Mouse (Mus musculus): ENCODE data around the gene D930007J09Rik. TPM values are rescaled to one million over a fixed set of nuclear protein-coding genes. Genes with fewer than 3 reads are reported as not detected.

D930007J09Rik gene
- total RNA-seq (2014; rRNA removed), result not detected in 2 replicates
- not detected in 2 replicates for polyA plus RNA-seq (2015; fragmentation: Nextera tagmentation; extraction: Ambion mirVana)

DNA sequence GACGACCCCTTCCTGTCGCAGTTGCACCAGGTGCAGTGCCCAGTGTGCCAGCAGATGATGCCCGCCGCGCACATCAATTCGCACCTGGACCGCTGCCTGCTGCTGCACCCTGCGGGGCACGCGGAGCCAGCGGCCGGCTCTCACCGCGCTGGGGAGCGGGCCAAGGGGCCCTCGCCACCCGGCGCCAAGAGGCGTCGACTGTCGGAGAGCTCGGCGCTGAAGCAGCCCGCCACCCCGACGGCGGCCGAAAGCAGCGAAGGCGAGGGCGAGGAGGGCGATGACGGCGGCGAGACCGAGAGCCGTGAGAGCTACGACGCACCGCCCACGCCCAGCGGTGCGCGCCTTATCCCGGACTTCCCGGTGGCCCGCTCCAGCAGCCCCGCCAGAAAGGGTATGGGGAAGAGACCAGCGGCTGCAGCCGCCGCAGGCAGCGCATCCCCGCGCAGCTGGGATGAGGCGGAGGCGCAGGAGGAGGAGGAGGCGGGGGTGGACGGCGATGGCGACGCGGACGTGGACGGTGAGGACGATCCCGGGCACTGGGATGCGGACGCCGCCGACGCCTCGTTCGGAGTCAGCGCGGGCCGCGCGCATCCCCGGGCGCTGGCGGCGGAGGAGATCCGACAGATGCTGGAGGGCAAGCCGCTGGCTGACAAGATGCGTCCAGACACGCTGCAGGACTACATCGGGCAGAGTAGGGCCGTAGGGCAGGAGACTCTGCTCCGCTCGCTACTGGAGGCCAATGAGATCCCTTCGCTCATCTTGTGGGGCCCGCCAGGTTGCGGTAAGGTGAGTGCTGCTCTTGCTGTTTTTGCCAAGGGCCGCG, at the start of gene D930007J09Rik:
D930007J09Rik (minus strand) TSS at position 591 of the 823 bp plus-strand sequence.
- peak; percentile 44 for DNase-seq (ENCODE audit: low spot score)
- peak within 1 kb of the TSS; percentile 74 for H3K4me2 ChIP-seq (ENCODE audit: low read depth, low read length, poor library complexity, severe bottlenecking)
- peak; percentile 68 for ATAC-seq (ENCODE audit: low FRiP score)
- H3K9me3 ChIP-seq (ENCODE audit: low read length), result no peaks in the 10 kb centered on the region
- peak within 1 kb of the TSS; percentile 94 for H3K27ac ChIP-seq (ENCODE audit: low read depth, low read length)
- H3K4me1 ChIP-seq (ENCODE audit: insufficient read depth, low read length), result peaks cover 8% of the 10 kb centered on the region
- H3K36me3 ChIP-seq (ENCODE audit: insufficient read depth, low read length), result peaks cover 13% of the 10 kb centered on the region
- peak within 1 kb of the TSS; percentile 93 for H3K4me3 ChIP-seq (ENCODE audit: low read depth, low read length)
- H3K9ac ChIP-seq (replicated peaks; ENCODE audit: low read length, poor library complexity, severe bottlenecking), result peak within 1 kb of the TSS; percentile 95
- under 1% methylated on average over 89 of the region's 95 CpGs for WGBS
- H3K27me3 ChIP-seq (ENCODE audit: insufficient read depth, low read length), result no peaks in the 10 kb centered on the region
- no peak for TF ChIP-seq CTCF (IDR thresholded peaks at IDR 0.05)

DNA sequence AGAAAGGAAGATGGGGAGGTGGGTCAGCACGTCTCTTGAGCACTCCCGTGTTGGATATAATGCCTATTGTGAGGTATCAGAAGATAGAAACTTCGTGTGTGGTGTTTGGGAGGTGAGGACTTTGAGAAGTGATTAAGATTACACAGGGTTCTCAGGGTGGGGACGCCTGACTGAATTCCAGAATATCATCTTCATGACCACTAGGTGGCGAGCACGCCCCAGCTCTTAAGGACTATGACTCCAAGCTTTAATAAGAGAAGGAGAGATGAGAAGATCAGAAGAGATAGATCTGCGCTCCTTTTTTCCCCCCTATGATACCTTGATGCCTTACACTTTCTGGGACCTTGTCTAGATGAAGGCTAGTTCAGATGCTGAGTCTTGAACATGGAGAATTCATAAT, 49.3 kb upstream of the D930007J09Rik start:
- Histone ChIP-seq H3K4me3 (ENCODE audit: low read depth, low read length) (no peak overlapping the region), H3K36me3 (ENCODE audit: insufficient read depth, low read length) (no peaks in the 10 kb centered on the region), H3K27ac (ENCODE audit: low read depth, low read length) (no peak overlapping the region), H3K27me3 (ENCODE audit: insufficient read depth, low read length) (peaks cover 4% of the 10 kb centered on the region; the same call in 1 of the 2 replicates), H3K4me2 (ENCODE audit: low read depth, low read length, poor library complexity, severe bottlenecking) (no peak overlapping the region), H3K9me3 (ENCODE audit: low read length) (no peaks in the 10 kb centered on the region), H3K9ac (replicated peaks; ENCODE audit: low read length, poor library complexity, severe bottlenecking) (no peak overlapping the region), H3K4me1 (ENCODE audit: insufficient read depth, low read length) (no peaks in the 10 kb centered on the region)
- 10% methylated on average over 7 of the region's 7 CpGs for WGBS
- peak; percentile 75; the same call in 1 of the 2 replicates for ATAC-seq (ENCODE audit: low FRiP score)
- DNase-seq (ENCODE audit: low spot score), result peak; percentile 75
- TF ChIP-seq CTCF (IDR thresholded peaks at IDR 0.05), result peak; percentile 83

DNA sequence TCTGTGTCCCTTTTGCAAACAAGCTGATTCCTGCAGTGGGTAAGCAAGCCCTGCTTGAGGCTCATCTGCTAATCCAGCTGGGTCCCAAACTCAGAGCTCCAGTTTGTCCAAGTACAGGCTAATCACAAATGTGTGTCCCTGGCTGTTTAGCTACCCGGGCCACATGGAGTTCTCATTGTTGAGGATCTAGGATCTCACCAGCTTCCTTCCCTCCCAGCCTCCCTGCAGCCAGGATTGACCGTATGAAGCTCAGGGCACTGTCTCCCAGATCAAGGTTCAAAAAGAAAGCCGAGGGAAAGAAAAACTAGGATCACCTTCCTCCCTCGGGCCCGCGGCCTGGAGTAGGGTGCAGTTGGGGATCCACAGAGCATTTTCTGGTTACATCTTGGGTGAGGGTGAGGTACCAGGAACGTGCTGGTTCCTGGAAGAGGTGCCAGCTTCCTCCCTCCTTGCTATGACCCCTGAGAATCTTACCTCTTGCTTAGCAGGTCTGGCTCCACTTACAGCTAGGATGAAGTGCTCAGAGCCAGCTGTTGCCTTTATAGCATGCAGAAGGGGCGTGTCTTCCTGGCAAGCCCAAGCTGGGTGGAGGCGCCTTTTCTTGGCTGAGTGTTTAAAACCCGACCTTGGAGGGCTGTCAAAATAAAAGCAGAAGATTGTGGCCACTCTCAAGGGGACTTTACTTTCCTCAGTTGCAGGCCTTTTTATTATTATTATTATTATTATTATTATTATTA, 48.2 kb upstream of the D930007J09Rik start, which contains the start of gene Serpinb1a:
Serpinb1a (minus strand) TSS at position 518 of the 737 bp plus-strand sequence.
- Histone ChIP-seq H3K27me3 (ENCODE audit: insufficient read depth, low read length) (peaks cover 4% of the 10 kb centered on the region; the same call in 1 of the 2 replicates), H3K27ac (ENCODE audit: low read depth, low read length) (no peak within 1 kb of the TSS), H3K9me3 (ENCODE audit: low read length) (no peaks in the 10 kb centered on the region), H3K36me3 (ENCODE audit: insufficient read depth, low read length) (no peaks in the 10 kb centered on the region), H3K4me1 (ENCODE audit: insufficient read depth, low read length) (no peaks in the 10 kb centered on the region), H3K4me2 (ENCODE audit: low read depth, low read length, poor library complexity, severe bottlenecking) (no peak within 1 kb of the TSS), H3K9ac (replicated peaks; ENCODE audit: low read length, poor library complexity, severe bottlenecking) (no peak within 1 kb of the TSS), H3K4me3 (ENCODE audit: low read depth, low read length) (no peak within 1 kb of the TSS)
- ATAC-seq (ENCODE audit: low FRiP score) (no peak), DNase-seq (ENCODE audit: low spot score) (no peak)
- no peak for TF ChIP-seq CTCF (IDR thresholded peaks at IDR 0.05)
- 67% methylated on average over 10 of the region's 10 CpGs for WGBS

DNA sequence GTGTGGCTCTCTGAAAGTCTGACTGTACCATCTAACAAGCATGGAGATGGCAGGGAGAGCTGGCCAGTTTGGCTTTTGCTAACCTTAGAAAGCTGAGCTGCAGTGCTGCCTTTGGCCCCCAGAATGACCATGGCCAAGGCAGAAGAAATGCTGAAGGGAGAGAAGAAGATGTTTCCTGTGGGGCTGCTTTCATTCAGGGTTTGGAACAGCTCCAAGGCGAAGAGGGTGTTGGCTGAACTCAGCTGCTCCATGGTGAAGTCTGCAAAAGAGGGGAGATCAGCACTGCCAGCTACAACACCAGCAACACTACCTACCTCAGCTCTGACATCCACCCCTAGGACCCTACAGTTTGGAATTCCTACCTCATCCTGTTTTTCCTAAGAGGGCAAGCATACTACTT, 47.5 kb upstream of the D930007J09Rik start:
- DNase-seq (ENCODE audit: low spot score), result no peak
- Histone ChIP-seq H3K27ac (ENCODE audit: low read depth, low read length) (no peak overlapping the region), H3K27me3 (ENCODE audit: insufficient read depth, low read length) (peaks cover 4% of the 10 kb centered on the region; the same call in 1 of the 2 replicates), H3K4me3 (ENCODE audit: low read depth, low read length) (no peak overlapping the region), H3K4me1 (ENCODE audit: insufficient read depth, low read length) (no peaks in the 10 kb centered on the region), H3K4me2 (ENCODE audit: low read depth, low read length, poor library complexity, severe bottlenecking) (no peak overlapping the region), H3K36me3 (ENCODE audit: insufficient read depth, low read length) (no peaks in the 10 kb centered on the region), H3K9me3 (ENCODE audit: low read length) (no peaks in the 10 kb centered on the region), H3K9ac (replicated peaks; ENCODE audit: low read length, poor library complexity, severe bottlenecking) (no peak overlapping the region)
- no peak for TF ChIP-seq CTCF (IDR thresholded peaks at IDR 0.05)
- WGBS, result 74% methylated on average over 1 of the region's 1 CpGs
- ATAC-seq (ENCODE audit: low FRiP score), result no peak

DNA sequence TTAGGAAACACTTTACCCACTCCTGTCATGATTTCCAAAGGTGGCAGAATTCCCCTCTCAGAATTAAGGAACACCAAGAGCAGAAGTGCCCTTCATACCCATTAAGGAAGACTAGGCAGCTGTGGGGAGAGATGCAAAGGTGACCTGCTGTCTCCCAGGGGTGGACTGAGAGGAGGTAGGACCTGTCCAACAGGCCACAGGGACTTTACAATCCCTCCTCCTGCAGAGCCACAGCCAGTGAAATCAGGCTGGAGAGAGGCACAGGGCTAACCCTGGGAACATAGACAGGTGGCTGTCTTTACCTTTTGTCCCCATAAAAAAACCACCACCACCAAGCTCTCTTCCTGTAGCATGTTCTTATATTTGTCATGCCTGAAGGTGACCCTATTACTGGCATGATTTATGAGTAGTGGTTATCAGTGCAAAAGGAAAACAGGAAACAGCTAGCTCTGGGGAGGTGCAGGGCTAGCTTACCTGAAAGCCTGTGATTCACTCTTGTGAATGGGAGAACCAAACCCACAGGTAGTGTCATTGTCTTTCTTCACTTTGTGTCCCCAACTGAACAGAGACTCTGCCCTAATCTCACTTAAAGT, 47.0 kb upstream of the D930007J09Rik start:
- Histone ChIP-seq H3K27ac (ENCODE audit: low read depth, low read length) (no peak overlapping the region), H3K4me3 (ENCODE audit: low read depth, low read length) (no peak overlapping the region), H3K4me1 (ENCODE audit: insufficient read depth, low read length) (no peaks in the 10 kb centered on the region)

More for the DNA sequence above, 47.0 kb upstream of the D930007J09Rik start:
- no peak for DNase-seq (ENCODE audit: low spot score)
- peaks cover 4% of the 10 kb centered on the region; the same call in 1 of the 2 replicates for H3K27me3 ChIP-seq (ENCODE audit: insufficient read depth, low read length)
- no peaks in the 10 kb centered on the region for H3K9me3 ChIP-seq (ENCODE audit: low read length)
- no peak for ATAC-seq (ENCODE audit: low FRiP score)
- no peak overlapping the region for H3K4me2 ChIP-seq (ENCODE audit: low read depth, low read length, poor library complexity, severe bottlenecking)
- no peak for TF ChIP-seq CTCF (IDR thresholded peaks at IDR 0.05)
- no peak overlapping the region for H3K9ac ChIP-seq (replicated peaks; ENCODE audit: low read length, poor library complexity, severe bottlenecking)
- no peaks in the 10 kb centered on the region for H3K36me3 ChIP-seq (ENCODE audit: insufficient read depth, low read length)

All from midbrain, postnatal 0 days (tissue).